Mouse (Mus musculus): Measurements from ENCODE around the gene Lzic.

- TF ChIP-seq NANOG (IDR thresholded peaks at IDR 0.05; ENCODE audit: borderline replicate concordance, low read length), result no peak
- no peak for TF ChIP-seq CTCF (conservative IDR thresholded peaks at IDR 0.05; ENCODE audit: low read length)
- no peak for TF ChIP-seq POU5F1 (IDR thresholded peaks at IDR 0.05; ENCODE audit: borderline replicate concordance, low read length)
Measured at GRCm38 (mm10) chr4:149463435-149463950, 21.5 kb upstream of the Lzic start.
